Mouse (Mus musculus) adrenal gland, postnatal 25 days (tissue): ENCODE results near the gene Olfr693. TPM values are rescaled to one million over a fixed set of nuclear protein-coding genes. Genes with fewer than 3 reads are reported as not detected.
"Not testable (repeated sequence)": the region's sequence is repeated elsewhere in the genome, so short reads cannot be mapped to it uniquely, and the experiment has no call there.

Source experiments
- DNase-seq: peaks from one replicate; pipeline ENCODE4 v3.0.0; 2021; ENCODE audit warnings: mixed read lengths
- long read RNA-seq: library from polyadenylated mRNA; stranded (forward); transcript quantifications from one replicate; pipeline ENCODE4 v2.0.0, GENCODE M21; 2021
- total RNA-seq: library from RNA; stranded (reverse); gene quantifications from 2 replicates; pipeline ENCODE4 v1.2.3, GENCODE M21; 2021

Gene Olfr693
- total RNA-seq = not detected in 2 replicates
- long read RNA-seq = 0 reads

DNA sequence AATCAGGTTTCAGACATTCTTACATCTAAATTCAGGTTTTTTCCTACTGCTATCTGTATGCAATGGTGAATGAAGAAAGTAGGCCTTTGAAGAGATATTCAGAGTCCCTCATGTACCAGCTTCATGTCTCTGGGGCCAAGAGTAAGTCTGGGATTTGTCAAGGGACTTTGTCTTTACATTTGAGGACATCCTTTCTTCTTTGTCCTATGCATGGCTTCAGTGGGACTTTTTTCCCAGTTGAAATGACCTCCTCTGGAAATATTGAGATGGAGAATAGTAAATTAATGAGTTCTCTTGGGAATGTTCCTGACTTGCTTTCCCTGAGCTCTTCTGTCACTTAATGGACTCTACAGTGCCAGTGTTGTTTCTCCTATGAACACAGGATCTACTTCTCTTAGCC lies at the start of gene Olfr693:
Gene Olfr693 (minus strand): TSS at position 101 of the 400 bp plus-strand sequence.
- DNase-seq = no peak

DNA sequence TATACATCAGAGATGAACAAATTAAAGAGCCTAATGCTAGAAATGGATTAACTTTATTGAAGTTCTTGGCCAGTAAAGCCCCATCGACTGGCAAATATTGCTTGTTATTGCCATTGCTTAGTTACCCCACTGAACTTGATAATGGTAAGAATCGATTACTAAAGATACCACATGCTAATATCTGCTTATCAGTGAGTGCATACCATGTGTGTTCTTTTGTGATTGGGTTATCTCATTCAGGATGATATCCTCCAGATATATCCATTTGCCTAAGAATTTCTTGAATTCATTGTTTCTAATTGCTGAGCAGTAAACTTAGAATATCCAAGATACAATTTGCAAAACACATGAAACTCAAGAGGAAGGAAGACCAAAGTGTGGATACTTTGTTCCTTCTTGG lies 45.3 kb upstream of the Olfr693 start:
- DNase-seq = not testable (repeated sequence)

DNA sequence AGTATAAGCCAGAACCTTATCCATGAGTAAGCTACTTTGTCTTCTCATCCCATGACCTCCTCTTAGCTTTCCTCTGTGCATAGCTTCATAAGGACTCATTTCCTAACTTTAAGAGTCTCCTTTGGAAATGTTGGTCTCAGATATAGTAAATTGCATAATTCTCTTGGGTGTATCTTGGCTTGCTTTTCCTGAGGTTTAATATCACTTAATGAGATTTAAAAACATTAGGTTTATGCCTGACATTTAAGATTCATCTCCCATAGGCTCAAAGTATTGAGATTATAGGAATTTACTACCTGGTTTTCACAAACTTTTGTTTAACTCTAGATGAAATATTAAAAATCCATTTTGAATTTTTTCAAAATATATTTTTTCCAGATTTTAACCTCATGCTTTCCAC lies 35.9 kb upstream of the Olfr693 start, which contains the start of gene Olfr695:
Gene Olfr695 (minus strand): TSS at position 101 of the 400 bp plus-strand sequence.
- no peak for DNase-seq

DNA sequence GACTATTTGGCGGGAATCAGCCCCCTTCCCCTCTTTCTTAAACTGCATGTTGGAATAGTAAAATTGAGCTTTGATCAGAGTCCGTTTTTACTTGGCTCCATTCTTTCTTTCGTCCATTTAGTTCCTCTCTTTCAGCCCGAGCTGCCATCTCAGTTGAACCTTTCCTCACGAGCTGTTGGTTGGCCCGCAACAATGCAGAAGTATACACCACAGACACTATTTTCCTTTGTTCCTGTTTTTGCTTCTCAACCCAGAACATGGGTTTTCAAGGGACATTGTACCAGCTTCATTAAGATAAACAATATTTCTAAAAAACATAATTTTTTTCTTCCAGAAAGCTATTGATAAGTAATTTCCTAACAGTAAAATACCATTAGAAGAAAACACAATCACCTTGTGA lies 31.1 kb upstream of the Olfr693 start:
- no peak for DNase-seq

GRCm38 (mm10) chr7:106707705-106708104 lies 27.3 kb upstream of the Olfr693 start:
- not testable (repeated sequence) for DNase-seq

DNA sequence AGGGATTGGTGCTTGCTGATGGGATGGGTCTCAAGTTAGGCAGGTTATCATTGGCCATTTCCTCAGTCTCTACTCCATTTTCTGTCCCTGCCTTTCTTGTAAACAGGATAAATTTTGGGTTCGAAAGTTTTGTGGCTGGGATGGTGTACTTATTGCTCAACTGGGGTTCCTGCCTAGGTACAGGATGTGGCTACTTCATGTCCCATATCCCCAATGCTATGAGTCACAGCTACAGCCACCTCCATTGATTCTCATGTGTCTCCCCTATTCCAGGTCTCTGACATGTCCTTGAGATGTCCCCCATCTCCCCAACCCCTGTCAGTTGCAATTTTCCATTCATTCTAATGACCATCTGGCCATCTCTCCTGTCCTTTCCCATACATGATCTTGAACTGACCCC lies 16.5 kb upstream of the Olfr693 start:
- DNase-seq = no peak

- DNase-seq = no peak
Measured at GRCm38 (mm10) chr7:106692976-106693375, 12.6 kb upstream of the Olfr693 start.

- DNase-seq = no peak
Measured at GRCm38 (mm10) chr7:106691714-106692113, 11.3 kb upstream of the Olfr693 start, which contains the start of gene Olfr694. Gene Olfr694, minus strand, starts transcription at chr7:106691814.

DNA sequence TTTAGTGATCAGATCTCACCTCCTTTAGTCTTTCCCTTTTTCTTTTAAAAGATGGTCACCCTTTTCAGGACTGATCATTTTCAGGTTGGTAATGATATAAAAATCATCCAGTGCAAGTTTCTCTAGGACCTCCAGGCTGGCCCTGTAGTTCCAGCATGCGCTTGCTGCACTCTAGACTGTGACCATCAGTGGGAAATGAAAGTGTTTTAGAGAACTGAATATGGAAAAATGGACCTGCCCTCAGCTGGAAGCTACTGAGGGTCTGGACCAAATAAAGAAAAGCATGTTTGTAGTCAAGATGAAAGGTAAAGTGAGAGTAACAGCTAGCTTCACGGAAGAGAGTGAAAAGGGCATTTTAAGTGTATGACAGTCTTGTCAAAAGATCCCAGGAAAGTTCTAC lies 5.0 kb upstream of the Olfr693 start:
- DNase-seq = no peak

- no peak for DNase-seq
Measured at GRCm38 (mm10) chr7:106652344-106652652, 28.1 kb downstream of the Olfr693 start.

DNA sequence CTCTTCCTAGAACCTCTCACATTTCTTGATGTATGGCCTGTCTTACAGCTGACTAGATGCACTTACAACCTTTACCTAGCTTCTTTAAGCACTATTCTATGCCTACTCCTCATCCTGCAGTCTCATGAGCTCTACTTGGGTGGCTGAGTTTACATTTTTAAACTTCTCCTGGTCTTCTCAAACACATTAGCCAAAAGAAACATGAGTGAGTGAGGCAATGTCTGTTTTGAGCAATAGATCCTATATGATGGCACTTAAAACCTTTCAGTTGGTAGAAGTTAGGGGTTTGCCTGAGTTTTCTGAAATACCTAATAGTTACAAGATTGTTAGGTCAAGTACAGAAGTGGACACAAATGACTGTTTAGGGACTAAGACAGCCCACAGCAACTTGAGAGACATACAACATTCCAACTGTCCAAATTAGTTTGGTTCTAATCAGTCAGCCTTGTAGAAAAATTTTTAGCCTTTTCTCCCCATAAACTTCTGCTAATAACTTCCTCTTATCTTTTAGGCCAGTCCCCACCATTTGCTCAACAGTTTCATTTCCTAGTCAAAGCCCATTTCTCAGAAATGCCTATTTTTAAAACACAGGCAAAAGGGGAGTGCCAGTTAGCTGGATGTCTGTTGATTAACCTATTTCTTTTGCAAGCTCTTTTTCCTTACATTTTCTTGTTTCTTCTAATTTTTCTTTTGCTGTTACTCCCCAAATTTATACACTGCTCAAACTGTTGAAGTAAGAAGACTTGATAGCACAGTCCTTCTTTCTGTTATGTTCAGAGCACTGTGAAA lies 28.6 kb downstream of the Olfr693 start:
- no peak for DNase-seq

DNA sequence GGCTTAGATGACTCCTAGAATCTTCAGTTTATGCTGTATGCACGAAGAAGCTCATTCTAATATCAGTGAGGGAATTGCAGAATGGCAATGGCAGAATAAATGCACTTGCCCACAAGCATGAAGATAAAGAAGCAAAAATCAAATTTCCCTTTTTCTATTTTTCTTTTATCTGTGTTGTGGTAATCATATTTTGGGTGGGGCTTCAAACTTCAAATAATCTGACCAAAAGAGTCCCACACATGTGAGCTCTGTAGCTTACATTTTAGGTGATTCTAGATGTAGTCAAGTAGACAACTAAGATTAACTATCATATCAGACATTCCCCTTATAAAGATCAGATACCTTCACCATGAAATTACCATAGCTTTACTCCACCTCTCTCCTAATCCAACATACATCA lies 30.6 kb downstream of the Olfr693 start:
- DNase-seq = no peak

GRCm38 (mm10) chr7:106645261-106645660 lies 35.1 kb downstream of the Olfr693 start:
- no peak for DNase-seq

- DNase-seq = no peak
Measured at GRCm38 (mm10) chr7:106644222-106644870, 36.0 kb downstream of the Olfr693 start.

DNA sequence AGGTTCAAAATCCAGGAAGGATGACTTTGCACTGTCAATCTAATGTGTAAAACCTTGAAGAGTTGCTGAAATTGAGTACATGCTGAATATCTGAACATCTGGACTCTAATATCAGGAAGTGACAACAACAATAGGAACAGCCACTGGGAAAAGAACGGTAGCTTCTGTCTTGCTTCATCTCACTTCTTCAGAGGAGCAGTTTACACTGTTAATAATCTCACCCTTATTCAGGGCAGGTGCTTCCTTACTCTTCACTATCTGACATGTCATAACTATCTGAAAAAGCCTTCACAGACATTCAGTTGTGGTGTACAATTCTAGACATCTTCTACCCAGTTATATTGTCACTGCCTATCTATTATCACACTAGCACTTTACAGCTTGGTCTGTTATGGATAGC lies 39.5 kb downstream of the Olfr693 start:
- no peak for DNase-seq

- no peak for DNase-seq
Measured at GRCm38 (mm10) chr7:106635560-106635959, 44.8 kb downstream of the Olfr693 start.

Other genes with a start within 250 kb of the Olfr693 start
- gene Olfr694, start 11.2 kb upstream of the Olfr693 start, total RNA-seq = not detected in 2 replicates
- gene Olfr695, start 35.8 kb upstream of the Olfr693 start, total RNA-seq = not detected in 2 replicates
- not detected in 2 replicates for gene Olfr697, start 61.9 kb upstream of the Olfr693 start, total RNA-seq
- gene Olfr698, start 74.8 kb upstream of the Olfr693 start, total RNA-seq = not detected in 2 replicates
- not detected in 2 replicates for gene Olfr699, start 112.6 kb upstream of the Olfr693 start, total RNA-seq
- gene Olfr700, start 128.2 kb upstream of the Olfr693 start, total RNA-seq = not detected in 2 replicates
- not detected in 2 replicates for gene Olfr701, start 133.5 kb upstream of the Olfr693 start, total RNA-seq
- gene Olfr702, start 153.3 kb upstream of the Olfr693 start, total RNA-seq = not detected in 2 replicates
- gene Olfr703, start 162.8 kb upstream of the Olfr693 start, total RNA-seq = not detected in 2 replicates
- not detected in 2 replicates for gene Olfr704, start 182.6 kb upstream of the Olfr693 start, total RNA-seq
- not detected in 2 replicates for gene Olfr705, start 196.3 kb upstream of the Olfr693 start, total RNA-seq
- not detected in 2 replicates for gene Olfr706, start 207.6 kb upstream of the Olfr693 start, total RNA-seq
- not detected in 2 replicates for gene Olfr707, start 220.7 kb upstream of the Olfr693 start, total RNA-seq
- not detected in 2 replicates for gene Olfr1532-ps1, start 227.4 kb upstream of the Olfr693 start, total RNA-seq